Mouse (Mus musculus) ovary, adult 18-20 months (tissue): Measurements from ENCODE around the gene Nek2.

Experiments
- DNase-seq: peaks from one replicate; pipeline ENCODE4 v3.0.0; 2022; ENCODE audit warnings: low spot score, mixed read lengths

Gene Nek2

GRCm38 (mm10) chr1:191814935-191815334, 6.3 kb upstream of the Nek2 start:
- no peak for DNase-seq

GRCm38 (mm10) chr1:191816596-191816995, 4.6 kb upstream of the Nek2 start:
- DNase-seq = no peak

- DNase-seq = peak; percentile 77
Measured at GRCm38 (mm10) chr1:191817418-191818144, 3.7 kb upstream of the Nek2 start.

- DNase-seq = no peak
Measured at GRCm38 (mm10) chr1:191818145-191818631, 3.1 kb upstream of the Nek2 start.

GRCm38 (mm10) chr1:191819026-191819425, 2.2 kb upstream of the Nek2 start:
- no peak for DNase-seq

GRCm38 (mm10) chr1:191820951-191821325, 306 bp upstream of the Nek2 start:
- DNase-seq = no peak

- DNase-seq = no peak
Measured at GRCm38 (mm10) chr1:191829124-191829523, 7.9 kb downstream of the Nek2 start.

- no peak for DNase-seq
Measured at GRCm38 (mm10) chr1:191833396-191833795, 12.2 kb downstream of the Nek2 start.

- no peak for DNase-seq
Measured at GRCm38 (mm10) chr1:191834825-191835224, 13.6 kb downstream of the Nek2 start.

- no peak for DNase-seq
Measured at GRCm38 (mm10) chr1:191836318-191836985, 15.2 kb downstream of the Nek2 start.

- no peak for DNase-seq
Measured at GRCm38 (mm10) chr1:191837691-191838090, 16.4 kb downstream of the Nek2 start.

GRCm38 (mm10) chr1:191838994-191839741, 17.9 kb downstream of the Nek2 start:
- peak; percentile 65 for DNase-seq

- no peak for DNase-seq
Measured at GRCm38 (mm10) chr1:191840774-191841565, 19.7 kb downstream of the Nek2 start.

- DNase-seq = no peak
Measured at GRCm38 (mm10) chr1:191842247-191842646, 21.0 kb downstream of the Nek2 start.

- DNase-seq = no peak
Measured at GRCm38 (mm10) chr1:191846667-191847066, 25.4 kb downstream of the Nek2 start.

GRCm38 (mm10) chr1:191849501-191849900, 28.3 kb downstream of the Nek2 start:
- DNase-seq = no peak

GRCm38 (mm10) chr1:191853442-191853841, 32.2 kb downstream of the Nek2 start:
- no peak for DNase-seq

- no peak for DNase-seq
Measured at GRCm38 (mm10) chr1:191854716-191855115, 33.5 kb downstream of the Nek2 start.

- peak; percentile 83 for DNase-seq
Measured at GRCm38 (mm10) chr1:191855136-191855878, 34.1 kb downstream of the Nek2 start.

- DNase-seq = no peak
Measured at GRCm38 (mm10) chr1:191856886-191857651, 35.8 kb downstream of the Nek2 start.
